Mouse (Mus musculus): Measurements from ENCODE around the gene Ip6k3. TPM values are rescaled to one million over a fixed set of nuclear protein-coding genes. Genes with fewer than 3 reads are reported as not detected.

Ip6k3 gene
- polyA plus RNA-seq, 1 experiment: 29.7 TPM

- TF ChIP-seq MYOD1 (IDR thresholded peaks at IDR 0.05; ENCODE audit: control insufficient read depth in 1 of 3, insufficient read length in 2 of 3, low read depth in 2 of 3) (no peak), TCF3 (IDR thresholded peaks at IDR 0.05; ENCODE audit: insufficient read length, low read depth) (no peak), TCF12 (IDR thresholded peaks at IDR 0.05; ENCODE audit: insufficient read depth, poor library complexity, severe bottlenecking) (no peak), CEBPB (IDR thresholded peaks at IDR 0.05; ENCODE audit: insufficient read depth, poor library complexity, severe bottlenecking) (no peak), REST (IDR thresholded peaks at IDR 0.05; ENCODE audit: insufficient read depth, insufficient read length) (no peak), POLR2AphosphoS2 (IDR thresholded peaks at IDR 0.05; ENCODE audit: insufficient read length, low read depth) (no peak), SRF (IDR thresholded peaks at IDR 0.05; ENCODE audit: control insufficient read depth, insufficient read length, low read depth) (no peak), POLR2A (IDR thresholded peaks at IDR 0.05; ENCODE audit: insufficient read length, low read depth) (no peak), MAX (IDR thresholded peaks at IDR 0.05; ENCODE audit: low read depth) (no peak), USF1 (IDR thresholded peaks at IDR 0.05; ENCODE audit: low read depth) (no peak), E2F4 (IDR thresholded peaks at IDR 0.05; ENCODE audit: insufficient read depth) (no peak), MYOG (IDR thresholded peaks at IDR 0.05; ENCODE audit: control insufficient read depth in 1 of 3, insufficient read depth in 1 of 3, insufficient read length in 2 of 3, low read depth in 2 of 3) (no peak)
Observed at GRCm38 (mm10) chr17:27178019-27178418, 10.4 kb upstream of the Ip6k3 start.

GRCm38 (mm10) chr17:27176754-27177153 lies 9.2 kb upstream of the Ip6k3 start:
- Histone ChIP-seq H3K4me3 (no peak overlapping the region), H3K79me2 (ENCODE audit: control insufficient read depth, insufficient read depth) (no peaks in the 10 kb centered on the region), H3K36me3 (ENCODE audit: control insufficient read depth, insufficient read depth) (no peaks in the 10 kb centered on the region), H3K4me2 (ENCODE audit: low read depth) (no peak overlapping the region), H3ac (ENCODE audit: control insufficient read depth, insufficient read length) (no peak overlapping the region), H3K27me3 (ENCODE audit: control insufficient read depth, insufficient read depth, insufficient read length) (no peaks in the 10 kb centered on the region)
- TF ChIP-seq POLR2AphosphoS2 (IDR thresholded peaks at IDR 0.05; ENCODE audit: insufficient read length, low read depth) (no peak), TCF3 (IDR thresholded peaks at IDR 0.05; ENCODE audit: insufficient read length, low read depth) (no peak), MYOG (IDR thresholded peaks at IDR 0.05; ENCODE audit: control insufficient read depth in 1 of 3, insufficient read depth in 1 of 3, insufficient read length in 2 of 3, low read depth in 2 of 3) (no peak), E2F4 (IDR thresholded peaks at IDR 0.05; ENCODE audit: insufficient read depth) (no peak), TCF12 (IDR thresholded peaks at IDR 0.05; ENCODE audit: insufficient read depth, poor library complexity, severe bottlenecking) (no peak), MYOD1 (IDR thresholded peaks at IDR 0.05; ENCODE audit: control insufficient read depth in 1 of 3, insufficient read length in 2 of 3, low read depth in 2 of 3) (no peak), REST (IDR thresholded peaks at IDR 0.05; ENCODE audit: insufficient read depth, insufficient read length) (no peak), USF1 (IDR thresholded peaks at IDR 0.05; ENCODE audit: low read depth) (no peak)

More at GRCm38 (mm10) chr17:27178019-27178418, 10.4 kb upstream of the Ip6k3 start:
- Histone ChIP-seq H3K4me3 (no peak overlapping the region), H3K79me2 (ENCODE audit: control insufficient read depth, insufficient read depth) (no peaks in the 10 kb centered on the region), H3K4me2 (ENCODE audit: low read depth) (no peak overlapping the region), H3K27me3 (ENCODE audit: control insufficient read depth, insufficient read depth, insufficient read length) (no peaks in the 10 kb centered on the region), H3ac (ENCODE audit: control insufficient read depth, insufficient read length) (no peak overlapping the region), H3K36me3 (ENCODE audit: control insufficient read depth, insufficient read depth) (no peaks in the 10 kb centered on the region)

- Histone ChIP-seq H3ac (ENCODE audit: control insufficient read depth, insufficient read length) (no peak overlapping the region), H3K27me3 (ENCODE audit: control insufficient read depth, insufficient read depth, insufficient read length) (no peaks in the 10 kb centered on the region), H3K4me2 (ENCODE audit: low read depth) (no peak overlapping the region), H3K79me2 (ENCODE audit: control insufficient read depth, insufficient read depth) (no peaks in the 10 kb centered on the region), H3K36me3 (ENCODE audit: control insufficient read depth, insufficient read depth) (no peaks in the 10 kb centered on the region), H3K4me3 (no peak overlapping the region)
- TF ChIP-seq TCF12 (IDR thresholded peaks at IDR 0.05; ENCODE audit: insufficient read depth, poor library complexity, severe bottlenecking) (no peak), CEBPB (IDR thresholded peaks at IDR 0.05; ENCODE audit: insufficient read depth, poor library complexity, severe bottlenecking) (no peak), MYOD1 (IDR thresholded peaks at IDR 0.05; ENCODE audit: control insufficient read depth in 1 of 3, insufficient read length in 2 of 3, low read depth in 2 of 3) (no peak), USF1 (IDR thresholded peaks at IDR 0.05; ENCODE audit: low read depth) (no peak), SRF (IDR thresholded peaks at IDR 0.05; ENCODE audit: control insufficient read depth, insufficient read length, low read depth) (no peak), POLR2AphosphoS2 (IDR thresholded peaks at IDR 0.05; ENCODE audit: insufficient read length, low read depth) (no peak), TCF3 (IDR thresholded peaks at IDR 0.05; ENCODE audit: insufficient read length, low read depth) (no peak), POLR2A (IDR thresholded peaks at IDR 0.05; ENCODE audit: insufficient read length, low read depth) (no peak), REST (IDR thresholded peaks at IDR 0.05; ENCODE audit: insufficient read depth, insufficient read length) (no peak), MAX (IDR thresholded peaks at IDR 0.05; ENCODE audit: low read depth) (no peak), MYOG (IDR thresholded peaks at IDR 0.05; ENCODE audit: control insufficient read depth in 1 of 3, insufficient read depth in 1 of 3, insufficient read length in 2 of 3, low read depth in 2 of 3) (no peak), E2F4 (IDR thresholded peaks at IDR 0.05; ENCODE audit: insufficient read depth) (no peak)
Observed at GRCm38 (mm10) chr17:27176287-27176686, 8.7 kb upstream of the Ip6k3 start.

- Histone ChIP-seq H3K4me3 (no peak overlapping the region), H3K4me2 (ENCODE audit: low read depth) (peak overlapping the region; percentile 12), H3ac (ENCODE audit: control insufficient read depth, insufficient read length) (no peak overlapping the region), H3K27me3 (ENCODE audit: control insufficient read depth, insufficient read depth, insufficient read length) (no peaks in the 10 kb centered on the region), H3K36me3 (ENCODE audit: control insufficient read depth, insufficient read depth) (no peaks in the 10 kb centered on the region), H3K79me2 (ENCODE audit: control insufficient read depth, insufficient read depth) (no peaks in the 10 kb centered on the region)
- TF ChIP-seq MYOD1 (IDR thresholded peaks at IDR 0.05; ENCODE audit: control insufficient read depth in 1 of 3, insufficient read length in 2 of 3, low read depth in 2 of 3) (peak in 2 of 3 experiments; percentile 72 to 85), CEBPB (IDR thresholded peaks at IDR 0.05; ENCODE audit: insufficient read depth, poor library complexity, severe bottlenecking) (no peak), MYOG (IDR thresholded peaks at IDR 0.05; ENCODE audit: control insufficient read depth in 1 of 3, insufficient read depth in 1 of 3, insufficient read length in 2 of 3, low read depth in 2 of 3) (peak in 2 of 3 experiments; percentile 30 to 74)
Observed at GRCm38 (mm10) chr17:27175196-27175874, 7.7 kb upstream of the Ip6k3 start.

GRCm38 (mm10) chr17:27173715-27174114 lies 6.1 kb upstream of the Ip6k3 start:
- Histone ChIP-seq H3K27me3 (ENCODE audit: control insufficient read depth, insufficient read depth, insufficient read length) (no peaks in the 10 kb centered on the region), H3K79me2 (ENCODE audit: control insufficient read depth, insufficient read depth) (no peaks in the 10 kb centered on the region), H3K4me2 (ENCODE audit: low read depth) (no peak overlapping the region), H3K36me3 (ENCODE audit: control insufficient read depth, insufficient read depth) (no peaks in the 10 kb centered on the region), H3ac (ENCODE audit: control insufficient read depth, insufficient read length) (no peak overlapping the region), H3K4me3 (no peak overlapping the region)
- no peak for TF ChIP-seq E2F4 (IDR thresholded peaks at IDR 0.05; ENCODE audit: insufficient read depth)
- TF ChIP-seq POLR2A (IDR thresholded peaks at IDR 0.05; ENCODE audit: insufficient read length, low read depth): no peak
- no peak for TF ChIP-seq TCF3 (IDR thresholded peaks at IDR 0.05; ENCODE audit: insufficient read length, low read depth)
- TF ChIP-seq SRF (IDR thresholded peaks at IDR 0.05; ENCODE audit: control insufficient read depth, insufficient read length, low read depth): no peak
- TF ChIP-seq MAX (IDR thresholded peaks at IDR 0.05; ENCODE audit: low read depth): no peak
- TF ChIP-seq USF1 (IDR thresholded peaks at IDR 0.05; ENCODE audit: low read depth): no peak
- no peak for TF ChIP-seq REST (IDR thresholded peaks at IDR 0.05; ENCODE audit: insufficient read depth, insufficient read length)
- no peak for TF ChIP-seq MYOD1 (IDR thresholded peaks at IDR 0.05; ENCODE audit: control insufficient read depth in 1 of 3, insufficient read length in 2 of 3, low read depth in 2 of 3)
- no peak for TF ChIP-seq CEBPB (IDR thresholded peaks at IDR 0.05; ENCODE audit: insufficient read depth, poor library complexity, severe bottlenecking)
- no peak for TF ChIP-seq POLR2AphosphoS2 (IDR thresholded peaks at IDR 0.05; ENCODE audit: insufficient read length, low read depth)
- no peak for TF ChIP-seq MYOG (IDR thresholded peaks at IDR 0.05; ENCODE audit: control insufficient read depth in 1 of 3, insufficient read depth in 1 of 3, insufficient read length in 2 of 3, low read depth in 2 of 3)
- TF ChIP-seq TCF12 (IDR thresholded peaks at IDR 0.05; ENCODE audit: insufficient read depth, poor library complexity, severe bottlenecking): no peak

All from myocyte (in vitro differentiated cells).